Mouse (Mus musculus): ENCODE results near the gene Arhgdig.

The Arhgdig gene

DNA sequence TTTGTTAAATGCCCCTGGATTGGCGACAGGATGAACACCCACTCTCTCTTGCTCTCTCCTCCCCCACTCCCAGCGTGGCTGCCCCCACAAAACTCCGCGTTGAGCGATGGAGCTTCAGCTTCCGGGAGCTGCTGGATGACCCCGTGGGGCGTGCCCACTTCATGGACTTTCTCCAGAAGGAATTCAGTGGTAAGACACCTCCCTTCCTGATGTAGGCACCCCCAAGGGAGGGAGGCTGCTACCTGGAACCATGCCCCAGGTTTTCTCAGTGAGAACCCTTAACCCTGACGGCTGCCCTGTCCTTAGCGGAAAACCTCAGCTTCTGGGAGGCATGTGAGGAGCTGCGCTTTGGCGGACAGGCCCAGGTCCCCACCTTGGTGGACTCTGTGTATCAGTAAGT lies at the start of gene Arhgdig:
TSS of gene Arhgdig (minus strand) at position 101 of the 400 bp plus-strand sequence.
- DNase-seq (ENCODE audit: low read depth): no peak

GRCm38 (mm10) chr17:26255313-26255712 lies 47.7 kb upstream of the Arhgdig start:
- no peak for DNase-seq (ENCODE audit: low read depth)

- no peak for DNase-seq (ENCODE audit: low read depth)
Observed at GRCm38 (mm10) chr17:26253399-26253798, 45.8 kb upstream of the Arhgdig start.

- DNase-seq (ENCODE audit: low read depth): peak; percentile 92
Observed at GRCm38 (mm10) chr17:26252539-26253251, 45.1 kb upstream of the Arhgdig start, which contains the start of gene Luc7l. Gene Luc7l, plus strand, starts transcription at chr17:26252896.

- no peak for DNase-seq (ENCODE audit: low read depth)
Observed at GRCm38 (mm10) chr17:26251886-26252538, 44.4 kb upstream of the Arhgdig start.

DNA sequence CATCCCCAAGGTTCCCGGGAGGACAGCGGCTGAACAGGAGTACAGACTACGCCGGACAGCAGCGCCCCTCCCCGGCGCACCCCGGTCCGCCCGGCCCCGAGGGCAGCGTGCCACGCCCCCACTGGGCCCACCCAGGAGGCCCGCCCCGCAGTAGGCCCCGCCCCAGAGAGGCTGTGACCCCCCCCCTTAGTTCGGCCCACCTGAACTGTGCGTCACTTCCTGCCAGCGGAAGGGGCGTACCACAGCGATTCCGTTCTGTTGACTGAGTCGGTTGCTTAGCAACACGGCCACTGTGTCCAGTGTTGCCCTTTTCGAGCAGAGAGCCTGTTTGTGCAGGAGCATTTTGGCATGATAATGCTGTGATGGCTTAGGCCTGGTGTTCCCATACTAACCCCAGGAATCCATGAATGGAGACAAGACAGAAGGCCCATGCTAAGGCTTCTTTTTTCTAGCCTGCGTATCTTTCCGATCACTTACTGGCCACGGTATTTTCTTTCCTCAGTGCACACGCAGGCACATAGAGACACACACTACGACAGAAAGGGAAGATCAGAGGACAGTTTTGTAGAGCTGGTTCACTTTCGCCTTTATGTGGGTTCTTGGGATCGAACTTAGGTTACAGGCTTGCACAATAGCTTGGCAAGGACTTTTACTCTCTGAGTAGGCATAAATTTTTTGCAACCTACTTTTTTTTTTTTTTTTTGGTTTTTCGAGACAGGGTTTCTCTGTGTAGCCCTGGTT lies 36.7 kb upstream of the Arhgdig start, which contains the start of gene Fam234a:
TSS of gene Fam234a (minus strand) at position 142 of the 741 bp plus-strand sequence.
- DNase-seq (ENCODE audit: low read depth): peak; percentile 96

DNA sequence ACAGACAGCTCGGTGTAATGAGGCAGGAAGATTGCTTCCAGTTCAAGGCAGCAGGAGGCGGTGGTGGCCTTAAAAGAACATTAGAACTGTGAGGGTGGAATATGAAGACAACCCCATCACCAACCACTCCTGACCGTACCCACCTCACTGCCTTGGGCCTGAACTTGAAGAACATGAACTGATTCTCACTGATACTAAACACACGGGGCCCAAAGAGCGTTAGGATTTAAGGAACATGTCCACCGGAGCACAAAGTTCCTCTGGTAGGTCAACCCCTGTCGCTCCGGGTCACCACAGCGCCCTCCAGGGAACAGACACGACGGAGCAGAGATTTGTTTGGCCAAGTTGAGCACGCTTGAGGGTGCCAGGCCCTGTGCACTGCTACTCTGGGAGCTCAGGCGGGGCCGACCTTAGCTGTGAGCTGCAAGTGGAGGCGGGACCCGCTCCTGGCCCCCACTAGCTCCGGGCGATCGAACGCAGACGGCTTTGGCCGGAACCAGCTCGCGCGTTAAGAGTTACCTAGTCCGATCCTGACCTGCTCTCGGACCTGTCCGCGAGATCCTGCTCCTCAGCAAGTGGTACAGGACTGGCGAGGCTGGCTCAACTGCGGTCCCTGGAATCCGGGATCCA lies 36.0 kb upstream of the Arhgdig start:
- DNase-seq (ENCODE audit: low read depth): peak; percentile 83

DNA sequence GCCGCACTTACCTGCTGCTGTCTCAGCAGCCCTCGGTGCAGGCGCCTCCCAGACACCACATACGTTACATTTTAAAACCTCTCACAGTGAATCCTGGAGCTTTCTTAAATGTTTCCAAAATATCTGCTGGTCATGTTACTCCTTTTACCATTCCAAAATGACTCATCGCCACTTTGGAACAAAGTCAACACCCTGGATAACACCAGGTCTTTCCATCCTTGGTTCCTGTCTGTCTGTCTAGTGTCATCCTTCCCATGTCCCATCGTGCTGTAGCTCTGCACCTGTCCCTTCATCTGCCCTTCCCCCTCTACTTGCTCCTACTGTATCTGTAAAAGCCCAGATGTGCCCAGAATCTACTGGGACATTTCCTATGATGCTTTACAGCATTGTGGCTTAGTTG lies 33.4 kb upstream of the Arhgdig start:
- no peak for DNase-seq (ENCODE audit: low read depth)

DNA sequence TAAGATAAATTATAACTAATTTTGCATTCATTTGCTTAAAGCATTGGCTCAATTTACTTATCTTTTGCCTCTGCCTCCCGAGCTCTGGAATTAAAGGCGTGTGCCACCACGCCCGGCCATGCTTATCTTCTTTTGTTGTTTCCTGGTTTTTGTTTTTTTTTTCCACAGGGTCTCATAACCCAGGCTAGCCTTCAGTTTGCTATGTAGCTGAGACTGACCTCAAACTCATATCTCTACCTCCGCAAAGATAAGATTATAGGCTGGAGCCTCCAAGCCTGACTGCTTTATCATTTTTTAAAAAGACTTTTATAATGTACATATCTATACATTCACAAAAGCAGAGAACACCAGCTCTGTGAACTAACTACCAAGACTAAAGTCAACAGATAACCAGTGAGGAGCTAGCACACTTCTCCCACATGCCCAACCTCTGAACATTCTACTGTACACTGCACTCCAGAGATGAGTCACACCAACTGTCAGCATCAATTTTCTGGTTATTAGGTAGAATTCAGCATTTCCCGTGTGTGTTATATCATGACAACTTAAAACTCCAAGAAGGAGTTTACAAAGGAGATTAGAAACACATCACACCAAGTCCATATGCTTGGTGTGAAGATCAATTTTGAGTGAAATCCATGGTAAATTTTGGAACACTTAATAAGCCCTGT lies 32.7 kb upstream of the Arhgdig start:
- DNase-seq (ENCODE audit: low read depth): no peak

GRCm38 (mm10) chr17:26239551-26239950 lies 32.0 kb upstream of the Arhgdig start:
- no peak for DNase-seq (ENCODE audit: low read depth)

DNA sequence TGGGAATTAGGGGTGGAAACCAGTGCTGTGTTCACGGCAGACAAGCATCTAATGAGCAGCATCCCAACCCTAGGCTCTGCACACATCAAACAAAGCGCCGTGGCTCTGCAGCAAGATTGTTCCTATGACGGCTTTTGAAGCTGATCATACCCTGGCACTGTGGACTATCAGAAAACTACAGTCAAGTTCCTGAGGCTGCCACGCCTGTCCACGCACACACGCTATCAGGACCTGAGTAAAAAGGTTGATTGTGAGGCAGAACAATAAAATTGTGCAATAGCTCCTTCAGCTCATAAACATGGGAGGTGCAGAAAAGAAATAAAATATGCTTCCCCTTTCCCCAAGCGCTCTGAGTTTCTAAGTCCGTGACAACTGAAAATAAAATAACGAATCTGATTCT lies 30.1 kb upstream of the Arhgdig start:
- no peak for DNase-seq (ENCODE audit: low read depth)

- no peak for DNase-seq (ENCODE audit: low read depth)
Observed at GRCm38 (mm10) chr17:26235077-26235815, 27.7 kb upstream of the Arhgdig start.

DNA sequence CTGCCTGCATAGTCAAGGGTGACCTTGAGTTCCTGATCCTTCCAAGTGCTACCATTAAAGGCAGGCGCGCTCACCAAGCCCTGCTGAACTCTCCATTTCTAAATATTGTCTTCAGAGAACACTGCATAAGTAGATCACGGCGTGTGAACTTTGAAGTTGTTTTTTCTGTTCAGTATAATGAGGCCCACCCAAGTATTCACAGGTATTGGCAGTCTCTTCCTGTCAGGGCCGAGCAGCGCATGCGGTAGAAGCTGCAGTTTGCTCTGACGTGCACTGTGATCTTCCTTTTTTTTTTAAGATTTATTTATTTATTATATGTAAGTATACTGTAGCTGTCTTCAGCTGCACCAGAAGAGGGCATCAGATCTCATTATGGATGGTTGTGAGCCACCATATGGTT lies 26.8 kb upstream of the Arhgdig start:
- peak; percentile 64 for DNase-seq (ENCODE audit: low read depth)

DNA sequence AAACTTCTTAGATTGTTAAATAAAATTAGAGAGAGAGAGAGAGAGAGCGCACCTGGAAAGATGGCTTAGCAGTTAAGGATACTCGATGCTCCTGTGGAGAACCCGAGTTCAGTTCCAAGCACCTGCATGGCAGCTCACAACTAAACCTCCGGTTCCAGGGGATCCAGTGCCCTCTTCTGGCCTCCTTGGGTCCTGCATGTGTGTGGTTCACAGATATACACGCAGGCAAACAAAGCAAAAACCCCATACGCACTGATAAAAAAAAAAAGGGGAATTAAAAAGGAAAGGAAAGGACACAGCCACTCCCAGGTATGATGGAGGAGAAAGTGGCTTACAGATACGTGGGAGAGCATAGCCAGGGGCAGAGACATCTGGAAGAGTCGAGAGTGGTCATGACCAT lies 25.3 kb upstream of the Arhgdig start:
- DNase-seq (ENCODE audit: low read depth): peak; percentile 64

DNA sequence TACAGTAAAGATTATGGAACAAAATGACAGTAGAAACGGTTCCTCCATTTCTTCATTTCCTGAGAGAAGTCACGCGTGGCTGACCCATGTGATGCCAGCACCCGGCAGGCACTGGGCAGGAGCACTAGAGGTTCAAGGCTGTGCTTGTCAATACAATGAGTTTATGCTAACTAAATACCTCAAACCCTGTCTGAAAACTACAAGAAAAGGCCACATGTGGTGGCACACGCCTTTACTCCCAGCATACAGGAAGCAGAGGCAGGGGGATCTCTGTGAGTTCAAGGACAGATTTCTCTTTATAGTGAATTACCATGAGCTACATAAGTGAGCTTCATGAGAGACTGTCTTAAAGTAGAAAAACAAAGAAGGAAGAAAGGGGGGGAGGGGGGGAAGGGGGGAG lies 23.6 kb upstream of the Arhgdig start:
- no peak for DNase-seq (ENCODE audit: low read depth)

DNA sequence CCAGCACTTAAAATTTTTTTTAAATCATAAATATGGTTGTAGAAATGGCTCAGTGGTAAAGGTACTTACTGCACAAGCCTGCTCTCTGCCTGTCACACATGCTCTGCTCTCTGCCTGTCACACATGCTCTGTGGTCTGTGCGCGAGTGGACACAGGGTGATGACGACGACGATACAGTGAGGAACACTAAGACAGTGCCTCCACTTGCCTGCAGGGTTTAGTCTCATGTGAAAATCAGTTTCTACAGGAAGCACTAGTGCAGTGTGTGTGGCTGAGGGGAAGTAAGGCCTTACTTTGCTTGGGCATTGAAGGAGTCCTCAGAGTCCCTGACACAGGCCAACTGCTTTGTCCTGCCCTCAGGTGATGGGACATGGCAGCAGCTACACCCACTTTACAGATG lies 22.2 kb upstream of the Arhgdig start:
- peak; percentile 60 for DNase-seq (ENCODE audit: low read depth)

GRCm38 (mm10) chr17:26225150-26225549 lies 17.6 kb upstream of the Arhgdig start:
- DNase-seq (ENCODE audit: low read depth): no peak

DNA sequence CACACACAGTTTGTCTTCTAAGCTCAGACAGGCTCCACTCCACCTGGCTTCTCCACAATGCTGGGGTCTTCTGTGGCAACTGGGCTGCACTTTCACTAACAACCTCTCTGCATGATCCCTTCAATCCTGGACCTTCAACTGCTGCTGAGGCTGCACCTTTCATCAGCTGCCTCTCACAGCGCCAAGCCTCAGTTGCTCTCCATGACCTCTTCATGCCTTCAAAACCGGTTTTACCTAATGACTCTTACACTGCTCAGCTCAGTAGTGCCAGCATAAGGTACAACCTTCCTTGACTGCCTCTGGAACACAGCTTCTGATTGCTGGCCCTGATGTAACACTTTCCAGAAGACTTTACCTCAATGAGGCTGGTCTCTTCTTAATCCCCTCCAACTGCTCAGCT lies 13.9 kb upstream of the Arhgdig start:
- no peak for DNase-seq (ENCODE audit: low read depth)

- DNase-seq (ENCODE audit: low read depth): no peak
Observed at GRCm38 (mm10) chr17:26212681-26213080, 5.1 kb upstream of the Arhgdig start.

GRCm38 (mm10) chr17:26212241-26212640 lies 4.7 kb upstream of the Arhgdig start:
- no peak for DNase-seq (ENCODE audit: low read depth)

DNA sequence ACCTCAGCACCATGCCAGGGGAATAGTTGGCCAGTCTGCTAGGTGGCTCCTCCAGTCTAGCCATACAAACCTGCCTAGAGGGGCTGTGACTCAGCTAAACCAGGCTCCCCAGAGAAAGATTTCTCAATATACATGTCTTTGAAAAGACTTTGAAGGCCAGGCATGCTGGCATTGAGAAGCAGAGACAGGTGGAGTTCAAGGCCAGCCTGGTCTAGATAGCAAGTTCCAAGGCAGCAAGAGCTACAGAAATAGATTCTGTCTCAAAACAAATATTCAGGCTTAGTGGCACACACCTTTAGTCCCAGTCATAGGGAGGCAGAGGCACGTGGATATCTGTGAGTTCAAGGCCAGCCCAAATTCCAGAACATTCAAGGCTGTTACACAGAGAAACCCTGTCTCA lies 1.2 kb downstream of the Arhgdig start:
- no peak for DNase-seq (ENCODE audit: low read depth)

All from naive thymus-derived CD4-positive, alpha-beta T cell, adult 2 months (primary cell).